Mouse (Mus musculus): ENCODE measurements at regions not wholly inside any gene's neighbourhood (a gene's known extent, or its start where the extent isn't known, plus 50 kb on each side); places are given as distances from the start of the nearest gene placed in this dataset.
"Not testable (repeated sequence)": the region's sequence is repeated elsewhere in the genome, so short reads cannot be mapped to it uniquely, and the experiment has no call there.

DNA sequence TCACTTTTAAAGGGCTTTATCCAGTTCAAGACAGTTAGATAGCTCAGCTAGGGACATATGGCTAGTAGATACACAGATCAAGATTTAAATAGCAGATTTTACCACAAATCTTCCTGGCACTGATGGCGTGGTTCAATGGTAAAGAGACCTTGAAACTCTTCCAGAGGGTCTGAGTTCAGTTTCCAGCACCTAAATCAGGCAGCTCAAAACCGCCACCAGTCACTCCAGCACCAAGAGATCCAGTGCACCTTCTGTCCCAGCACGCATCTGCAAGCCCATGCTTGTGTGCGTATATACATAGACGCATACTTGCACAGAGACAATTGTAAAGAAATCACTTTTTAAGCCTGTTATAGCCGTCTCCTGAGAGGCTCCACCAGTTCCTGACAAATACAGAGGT is 454.0 kb upstream of the Jmjd1c start:
- DNase-seq (ENCODE audit: low read depth, low spot score): no peak

DNA sequence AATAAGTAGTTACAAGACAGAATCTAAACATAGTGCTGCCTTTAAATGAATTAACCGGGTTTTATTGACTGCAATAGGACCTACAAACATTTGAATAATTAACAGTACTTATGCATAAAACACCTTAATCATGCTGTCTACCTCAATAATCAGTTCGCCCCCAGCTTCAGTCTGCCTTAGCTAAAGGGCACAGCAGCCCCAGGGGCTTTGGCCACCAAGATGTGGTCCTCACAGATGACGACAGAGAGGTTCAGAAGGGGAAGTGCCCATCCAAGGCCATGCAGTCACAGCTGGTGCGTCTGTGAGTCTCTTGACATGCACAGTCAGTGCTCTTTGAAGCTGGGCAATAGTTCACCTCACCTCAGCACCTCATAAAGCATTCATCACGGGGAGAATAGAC is 452.8 kb upstream of the Jmjd1c start:
- DNase-seq (ENCODE audit: low read depth, low spot score): peak; percentile 13

DNA sequence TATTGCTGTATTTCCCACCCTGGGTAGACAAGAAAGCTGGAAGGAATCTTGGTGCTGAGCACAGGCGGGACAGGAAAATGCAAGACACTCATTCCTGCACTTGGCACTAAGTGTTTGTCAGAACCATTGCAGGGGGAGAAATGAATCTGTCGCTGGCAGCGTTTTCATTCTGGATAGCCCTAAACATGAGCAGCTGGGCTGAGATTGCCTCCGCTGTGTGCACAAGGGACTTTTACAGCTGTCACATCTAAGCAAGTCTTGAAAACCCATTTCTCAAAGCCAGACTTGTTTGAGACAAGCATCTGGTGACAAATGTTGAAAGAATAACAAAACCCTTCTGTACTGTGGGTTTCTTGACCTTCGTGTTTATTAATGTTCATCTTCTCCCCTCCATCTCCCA is 438.4 kb upstream of the Jmjd1c start:
- DNase-seq (ENCODE audit: low read depth, low spot score): no peak

DNA sequence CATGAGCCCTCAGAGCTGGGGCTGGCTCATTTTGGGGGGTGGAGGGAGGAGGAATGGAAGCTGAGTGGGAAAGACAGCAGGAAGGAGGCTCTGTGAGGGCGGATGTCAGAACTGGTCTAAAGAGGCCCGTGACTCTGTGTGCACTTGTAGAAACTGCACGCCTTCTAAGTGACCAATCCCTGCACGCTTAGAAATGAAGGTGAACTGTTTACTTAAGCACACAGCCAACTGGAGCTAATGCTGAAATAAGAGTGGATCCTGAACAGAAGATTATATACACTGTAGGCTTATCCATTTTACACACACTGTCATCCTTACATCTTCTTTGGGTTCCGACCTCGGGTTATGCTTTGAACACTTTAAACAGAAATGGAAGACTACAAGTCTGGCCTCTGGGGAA is 412.8 kb upstream of the Jmjd1c start:
- no peak for DNase-seq (ENCODE audit: low read depth, low spot score)

DNA sequence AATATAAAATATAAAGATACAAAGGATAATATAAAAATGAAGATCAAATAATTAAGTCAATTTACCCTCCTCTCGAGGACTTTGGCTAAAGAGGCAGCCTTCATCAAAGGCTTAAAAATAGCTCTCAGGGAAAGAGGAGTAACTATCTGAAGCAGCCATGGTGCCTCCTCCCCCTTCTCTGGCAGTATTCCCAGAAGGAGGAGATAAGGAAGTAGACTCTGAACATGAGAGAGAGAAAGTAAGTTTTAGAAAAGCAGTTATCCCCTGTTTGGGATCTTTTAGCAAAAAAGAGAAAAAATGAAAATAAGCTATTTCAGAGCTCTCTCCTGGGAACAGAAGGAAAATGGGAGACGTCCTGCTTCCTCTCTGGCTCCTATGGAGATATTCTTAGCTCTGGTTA is 406.7 kb upstream of the Jmjd1c start:
- not testable (repeated sequence) for DNase-seq (ENCODE audit: low read depth, low spot score)

DNA sequence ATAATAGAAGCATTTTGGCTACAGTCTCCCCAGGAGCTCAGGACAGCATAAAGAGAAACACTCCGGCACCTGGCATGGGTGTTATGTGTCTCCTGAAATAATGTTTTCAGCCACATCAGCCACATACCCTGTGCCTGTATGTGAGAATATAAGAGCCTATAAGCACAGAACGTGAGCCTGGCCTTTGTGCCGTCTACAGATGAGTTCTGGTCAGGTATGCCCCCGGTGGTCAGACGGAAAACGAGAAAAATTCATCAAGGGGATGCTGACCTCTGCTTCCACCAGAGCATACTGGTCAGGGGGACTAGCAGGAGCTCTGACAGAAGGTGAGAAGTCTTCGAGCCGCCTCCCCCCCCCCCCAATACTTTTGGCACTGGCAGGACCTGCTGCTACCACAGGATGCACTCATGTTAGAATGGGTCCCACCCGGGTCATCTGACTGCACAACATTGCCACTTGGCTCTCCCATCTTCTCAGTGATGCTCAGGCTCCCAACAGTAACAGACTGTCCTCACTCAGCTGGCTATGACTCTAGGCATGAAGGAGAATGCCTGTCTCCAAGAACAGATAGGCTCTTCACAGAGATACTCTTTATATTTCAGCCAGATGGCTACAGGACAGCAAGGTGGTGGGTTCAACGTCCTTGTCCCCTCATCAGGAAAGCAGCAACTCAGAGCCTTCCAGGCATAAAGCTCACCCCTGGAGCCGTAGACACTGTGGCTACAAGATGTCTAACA is 401.2 kb upstream of the Jmjd1c start:
- DNase-seq (ENCODE audit: low read depth, low spot score): no peak

DNA sequence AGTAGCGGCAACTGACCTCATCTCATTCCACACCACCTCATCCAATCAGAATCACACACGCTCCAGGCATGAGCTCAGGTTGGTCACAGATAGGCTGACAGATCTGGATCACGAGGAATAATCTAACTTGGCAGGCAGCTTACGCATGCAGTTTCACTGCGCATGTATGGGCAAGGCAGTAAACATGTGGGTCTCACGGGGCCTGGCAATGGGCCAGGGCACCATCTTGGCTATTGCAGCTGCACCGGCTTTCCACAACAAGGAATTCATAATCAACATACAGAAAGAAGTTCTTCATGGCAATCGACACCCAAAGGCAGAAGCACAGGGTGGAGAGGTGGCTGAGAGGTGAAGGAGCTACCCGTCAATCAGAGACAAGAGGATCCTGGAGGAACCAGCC is 381.0 kb upstream of the Jmjd1c start:
- not testable (repeated sequence) for DNase-seq (ENCODE audit: low read depth, low spot score)

DNA sequence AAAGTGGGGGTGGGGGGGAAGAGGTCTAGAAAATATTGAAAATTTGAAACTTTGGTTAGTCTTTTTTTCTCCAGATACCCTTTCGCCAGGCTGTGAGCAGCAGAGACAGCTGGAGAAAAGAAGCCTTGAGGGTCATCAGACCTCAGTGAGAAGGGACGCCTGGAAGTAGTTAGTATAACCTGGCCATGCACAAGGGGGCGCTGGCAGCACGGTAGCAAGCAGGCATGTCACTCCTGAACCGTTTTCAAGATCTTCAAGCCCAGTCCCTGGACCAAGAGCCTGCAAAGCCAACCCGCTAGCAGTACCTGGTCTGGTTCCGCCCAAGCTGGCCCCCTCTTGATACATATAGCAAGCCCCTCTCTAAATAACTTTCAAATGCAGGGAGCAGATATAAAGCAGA is 378.0 kb upstream of the Jmjd1c start:
- no peak for DNase-seq (ENCODE audit: low read depth, low spot score)

DNA sequence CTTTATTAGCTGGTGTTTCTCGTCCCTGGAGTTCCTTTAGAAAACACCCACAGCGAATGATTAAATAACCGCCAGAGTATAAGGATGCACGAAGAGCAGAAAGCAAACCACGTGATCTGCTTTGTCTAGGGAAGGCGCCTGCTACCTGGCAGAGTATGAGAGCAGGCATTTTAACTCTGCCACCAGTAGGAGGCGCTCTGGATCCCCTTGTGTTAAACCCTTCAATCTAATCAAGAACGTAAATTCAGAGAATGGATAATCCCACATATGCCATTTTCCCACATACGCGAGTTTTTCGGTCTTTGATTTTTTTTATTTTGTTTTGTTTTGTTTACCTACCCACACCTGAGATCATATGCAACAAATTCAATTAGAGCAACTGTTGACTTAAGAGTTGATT is 376.1 kb upstream of the Jmjd1c start:
- DNase-seq (ENCODE audit: low read depth, low spot score): no peak

DNA sequence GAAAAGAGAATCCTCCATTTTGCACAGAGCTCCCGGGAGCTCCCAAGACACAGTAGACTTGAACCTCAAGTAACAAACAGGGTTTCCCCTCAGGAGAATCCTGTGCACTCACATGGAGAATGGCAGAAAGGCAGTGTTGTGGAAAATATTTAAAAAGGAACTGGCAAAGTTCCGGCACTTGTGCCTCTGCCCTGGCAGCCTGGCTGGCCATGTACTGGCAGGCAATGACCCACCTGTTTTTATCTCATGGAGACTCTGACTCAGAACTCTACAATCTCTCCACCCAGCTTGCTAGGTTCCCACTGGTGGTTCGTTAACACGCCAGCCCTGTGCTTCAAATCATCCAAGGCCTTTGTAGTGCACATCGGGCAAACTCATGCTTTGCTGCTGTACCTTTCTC is 362.3 kb upstream of the Jmjd1c start:
- no peak for DNase-seq (ENCODE audit: low read depth, low spot score)

DNA sequence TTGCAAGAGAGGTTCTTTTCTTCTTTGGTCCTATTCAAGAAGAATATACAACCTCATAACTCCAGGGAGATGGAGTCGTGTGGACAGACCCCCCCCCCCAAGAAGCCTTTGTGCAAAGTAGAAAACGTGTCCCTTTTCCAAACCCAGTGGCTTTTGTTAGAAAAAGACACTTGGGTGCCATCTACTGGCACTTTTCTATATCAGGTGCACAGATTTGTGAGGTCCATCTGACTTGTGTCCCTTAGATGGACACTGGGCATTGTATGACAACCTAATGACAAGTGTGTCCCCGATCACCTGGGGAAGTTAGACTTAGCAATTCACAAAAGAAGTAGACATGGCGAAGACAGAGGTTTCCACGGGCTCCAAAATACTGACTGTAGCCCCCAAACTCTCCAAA is 361.1 kb upstream of the Jmjd1c start:
- no peak for DNase-seq (ENCODE audit: low read depth, low spot score)

DNA sequence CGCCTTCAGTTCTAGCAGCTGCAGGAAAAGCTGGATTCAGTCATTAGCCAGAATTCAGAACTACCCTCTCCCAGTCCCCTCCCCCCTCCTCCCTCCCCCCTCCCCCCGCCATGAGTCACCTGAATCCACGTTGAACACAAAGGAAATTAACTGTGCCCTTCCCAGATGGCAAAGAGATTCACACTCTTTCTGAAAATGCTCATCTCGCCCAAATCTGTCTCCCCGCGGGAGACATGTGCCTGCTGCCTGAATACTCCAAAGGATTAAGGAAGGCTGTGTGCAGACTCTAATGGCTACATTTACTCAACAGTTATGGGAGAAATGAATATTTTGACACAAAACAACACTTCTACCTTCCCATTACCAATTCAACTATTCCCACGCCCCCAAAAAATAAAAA is 356.9 kb upstream of the Jmjd1c start:
- no peak for DNase-seq (ENCODE audit: low read depth, low spot score)

DNA sequence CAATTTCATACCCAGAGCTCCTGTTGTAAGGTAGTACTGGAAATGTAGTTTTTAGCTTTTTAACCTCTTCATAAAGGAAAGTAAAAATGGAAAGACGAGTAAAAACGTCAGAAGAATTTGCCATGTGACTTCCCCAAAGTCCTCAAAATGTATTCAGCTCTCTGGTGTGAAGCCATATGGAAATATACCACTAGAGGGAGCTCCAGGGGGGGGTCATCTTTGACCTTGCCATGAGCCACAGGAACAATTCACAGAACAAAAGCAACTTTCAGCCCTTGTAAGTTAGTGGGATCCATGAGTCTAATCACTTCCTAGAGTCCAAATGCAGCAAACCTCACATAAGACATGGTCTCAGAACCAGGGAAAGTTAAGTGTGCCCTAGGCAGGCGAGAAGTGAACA is 354.1 kb upstream of the Jmjd1c start:
- DNase-seq (ENCODE audit: low read depth, low spot score): no peak

DNA sequence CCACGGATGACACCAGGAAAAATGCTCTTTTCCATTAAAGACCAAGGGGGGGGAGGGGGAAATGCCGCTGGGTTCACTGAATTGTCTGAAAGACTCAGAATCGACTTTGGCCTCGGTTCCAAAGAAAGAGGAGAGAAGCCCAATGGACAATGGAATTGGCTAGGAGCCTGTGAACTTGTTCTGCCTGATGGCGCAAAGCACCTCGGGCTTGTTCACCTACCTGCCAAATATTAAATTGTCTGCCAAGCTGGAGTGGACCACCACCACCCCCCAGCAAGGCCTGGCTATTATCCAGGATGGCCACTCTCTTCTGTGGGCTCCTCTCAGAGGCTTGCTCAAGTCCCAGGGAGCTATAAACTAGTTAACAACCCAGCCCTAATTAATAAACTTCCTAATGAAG is 352.7 kb upstream of the Jmjd1c start:
- DNase-seq (ENCODE audit: low read depth, low spot score): no peak

DNA sequence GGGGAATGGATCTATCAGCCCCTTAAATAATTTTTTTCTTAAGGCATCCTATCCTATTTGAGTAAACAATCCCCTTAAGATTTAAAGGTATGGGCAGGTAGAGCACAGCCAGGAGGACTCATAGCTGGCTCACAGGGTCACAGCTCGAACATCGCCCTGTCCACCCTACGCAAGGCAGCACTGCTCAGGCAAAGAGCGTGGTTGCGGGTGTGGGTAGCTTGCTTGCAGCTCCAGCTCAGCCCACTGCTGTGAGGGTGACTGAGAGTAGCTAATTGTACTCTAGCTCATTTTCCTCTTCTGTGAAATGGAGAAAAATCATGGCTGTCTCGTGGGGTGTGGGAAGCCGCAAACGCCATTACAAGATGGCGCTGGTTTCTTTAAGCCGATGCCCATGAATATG is 350.1 kb upstream of the Jmjd1c start:
- no peak for DNase-seq (ENCODE audit: low read depth, low spot score)

DNA sequence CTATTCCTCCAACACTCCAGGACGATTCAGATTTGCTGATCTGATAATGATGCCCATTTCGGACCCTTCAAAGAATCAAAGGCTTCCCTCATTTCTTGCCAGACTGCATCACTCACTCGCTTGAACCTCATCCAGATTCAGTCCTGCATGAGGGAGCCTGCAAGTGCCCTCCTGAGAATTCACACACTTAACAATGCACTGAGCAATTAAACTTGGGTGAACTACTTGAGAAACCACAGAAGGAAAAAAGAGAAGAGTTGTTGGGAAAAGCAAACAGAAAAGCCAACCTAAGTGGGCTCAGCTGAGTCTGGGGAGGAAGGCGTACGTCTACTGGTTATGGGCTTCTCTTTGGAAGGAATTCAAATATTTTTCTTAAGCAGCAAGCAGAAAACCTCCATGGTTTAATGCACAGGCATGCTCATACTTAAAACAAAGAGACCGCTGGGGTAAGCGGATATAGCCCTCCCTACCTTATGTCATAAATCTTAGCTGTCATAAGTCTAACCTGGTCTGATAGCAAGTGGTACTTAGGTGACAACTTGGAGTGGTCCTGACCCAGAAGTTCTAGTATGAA is 343.6 kb upstream of the Jmjd1c start:
- DNase-seq (ENCODE audit: low read depth, low spot score): no peak

DNA sequence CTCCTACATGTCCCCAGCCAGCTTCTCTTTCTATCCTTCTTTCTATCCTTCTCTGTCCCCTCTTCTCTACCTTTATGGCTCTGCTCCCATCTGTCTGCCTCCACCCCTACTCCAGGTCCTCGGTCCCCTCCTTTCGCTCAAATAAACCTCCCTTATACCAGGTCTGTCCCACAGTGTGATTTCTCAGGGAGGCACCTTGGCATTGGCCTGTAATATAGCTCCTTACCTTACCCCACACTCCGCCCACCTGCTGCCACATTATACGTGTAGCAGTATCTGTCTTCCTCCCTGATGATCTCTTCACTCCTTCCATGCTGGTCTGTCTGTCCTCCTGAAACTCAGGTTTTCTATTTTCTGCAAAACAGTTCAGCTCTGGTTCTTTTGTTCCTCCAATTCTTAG is 339.1 kb upstream of the Jmjd1c start:
- no peak for DNase-seq (ENCODE audit: low read depth, low spot score)

DNA sequence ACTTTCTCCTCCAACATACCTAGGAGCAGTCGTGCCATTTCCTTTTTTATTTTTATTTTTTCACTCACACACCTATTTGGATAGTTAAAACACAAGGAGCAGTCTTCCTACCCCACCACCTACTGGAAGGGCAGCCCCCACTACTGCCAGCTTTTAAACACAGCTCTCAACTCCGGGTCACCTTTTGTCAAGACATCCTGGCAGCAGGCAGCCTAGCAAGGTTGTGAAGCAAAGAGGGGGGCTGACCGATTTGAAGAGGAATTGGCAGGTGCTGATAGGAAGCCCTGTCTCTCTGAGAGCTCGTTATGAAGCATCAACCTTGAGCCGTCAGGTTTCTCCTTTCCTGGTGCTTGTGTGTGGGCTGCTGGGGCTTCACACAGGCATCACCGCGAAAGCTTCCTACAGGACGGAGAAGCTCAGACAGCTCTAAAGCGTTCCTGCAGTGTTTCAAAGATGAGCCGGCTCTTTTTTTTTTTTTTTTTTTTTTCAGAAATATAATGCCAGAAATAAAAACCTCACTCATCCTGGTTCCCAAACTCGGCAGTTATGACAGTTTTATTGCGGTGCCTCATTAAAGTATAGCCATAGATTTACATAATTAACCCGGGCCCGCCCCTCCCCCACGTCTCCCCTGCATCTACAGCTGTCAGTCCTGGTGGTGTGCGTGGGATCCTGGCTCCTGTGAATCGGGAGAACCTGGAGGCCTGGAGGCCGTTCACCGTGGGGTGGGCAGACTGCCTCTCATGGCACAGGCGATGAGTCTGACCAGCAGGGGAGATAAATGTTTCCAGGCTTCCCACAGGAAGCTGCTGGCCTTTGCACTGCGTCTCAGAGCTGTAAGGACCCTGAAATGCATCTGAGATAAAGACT is 325.5 kb upstream of the Jmjd1c start:
- DNase-seq (ENCODE audit: low read depth, low spot score): no peak

DNA sequence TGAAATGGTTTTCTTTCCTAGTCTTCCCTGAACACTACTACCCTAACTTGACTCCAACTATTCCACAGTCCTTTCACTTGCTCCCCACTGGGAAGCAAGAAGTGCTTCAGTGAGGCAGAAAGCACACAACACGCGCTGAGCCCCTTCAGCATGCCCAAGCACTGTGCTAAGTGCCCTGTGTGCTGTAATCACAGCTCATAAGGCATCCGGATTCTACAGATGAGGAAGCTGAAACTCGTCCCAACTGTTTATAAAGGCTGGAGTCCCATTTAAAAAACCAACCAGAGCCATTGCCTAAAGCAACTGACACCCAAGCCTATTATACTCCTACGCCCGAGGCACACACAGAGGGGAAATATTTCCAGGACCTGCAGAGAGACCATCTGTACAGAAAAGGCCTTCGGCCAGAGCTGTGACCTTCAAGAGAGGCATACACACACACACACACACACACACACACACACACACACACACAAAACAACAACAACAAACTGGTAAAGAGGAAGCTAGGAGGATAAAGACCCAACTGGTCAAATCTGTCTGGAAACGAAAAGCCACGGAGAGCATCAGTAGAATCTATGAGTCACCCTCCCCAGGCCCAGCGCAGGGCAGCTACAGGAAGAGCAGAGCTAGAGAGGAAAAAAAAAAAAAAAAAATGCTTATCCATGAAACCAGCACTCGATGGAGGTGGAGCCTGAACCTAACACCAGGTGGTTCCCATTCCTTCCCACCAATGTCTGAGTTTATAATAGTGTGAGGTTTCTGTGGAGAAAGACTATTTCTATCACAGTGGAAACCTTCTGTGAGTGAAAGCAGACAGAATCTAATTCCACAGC is 315.4 kb upstream of the Jmjd1c start:
- peak; percentile 14 for DNase-seq (ENCODE audit: low read depth, low spot score)

DNA sequence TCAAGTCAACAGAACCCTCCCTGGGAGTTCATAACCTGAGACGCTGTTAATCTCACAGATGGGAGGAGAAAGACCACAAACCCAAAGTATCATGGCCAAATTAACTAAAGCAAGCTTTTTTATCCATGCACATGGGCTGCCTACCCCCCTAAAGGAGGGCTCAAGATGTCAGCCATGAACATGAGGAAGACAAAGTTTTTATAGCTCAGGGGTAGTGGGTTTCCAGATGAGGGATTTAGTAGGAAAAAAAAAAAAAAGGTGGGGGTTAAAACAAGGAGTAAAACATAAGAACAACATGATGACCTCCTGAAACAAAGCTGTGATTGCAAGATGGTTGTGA is 314.8 kb upstream of the Jmjd1c start:
- DNase-seq (ENCODE audit: low read depth, low spot score): no peak

DNA sequence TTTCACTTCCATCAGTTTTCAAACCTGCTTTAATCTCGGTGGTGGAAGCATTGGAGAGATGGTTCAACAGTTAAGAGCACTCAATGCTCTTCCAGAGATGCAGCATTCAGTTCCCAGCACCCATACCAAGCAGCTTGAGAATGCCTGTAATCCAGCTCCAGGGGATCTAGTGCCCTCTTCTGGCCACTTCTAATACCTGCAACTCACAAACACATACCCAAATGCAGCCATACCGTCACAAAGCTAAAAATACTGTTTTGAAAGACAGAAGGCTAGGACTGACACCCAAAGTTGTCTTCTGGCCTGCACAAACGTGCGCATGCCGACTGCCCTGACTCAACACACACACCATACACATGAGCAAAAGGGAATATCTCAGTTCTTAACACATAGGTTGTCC is 313.9 kb upstream of the Jmjd1c start:
- DNase-seq (ENCODE audit: low read depth, low spot score): no peak

DNA sequence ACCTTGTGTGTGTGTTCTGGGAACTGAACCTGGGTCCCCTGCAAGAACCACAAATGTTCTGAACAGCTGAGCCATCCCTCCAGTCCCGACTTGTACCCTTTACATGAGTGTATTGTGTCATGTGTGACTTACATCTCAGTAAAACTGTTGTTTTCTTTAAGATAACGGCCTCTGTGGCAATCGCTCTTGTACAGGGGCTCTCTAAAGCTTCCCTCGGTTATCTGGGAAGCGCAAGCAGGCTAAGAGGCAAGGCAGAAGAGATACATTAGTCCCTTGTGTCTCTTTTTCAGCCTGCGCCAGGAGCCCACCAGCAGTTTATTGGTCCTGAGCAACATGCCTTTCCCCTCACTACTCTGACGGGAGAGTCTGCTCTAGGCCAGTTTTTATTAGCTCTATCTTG is 308.1 kb upstream of the Jmjd1c start:
- DNase-seq (ENCODE audit: low read depth, low spot score): no peak
